Mouse (Mus musculus) liver, adult 2 months (tissue): ENCODE data around the gene Chd6. TPM values are rescaled to one million over a fixed set of nuclear protein-coding genes. Genes with fewer than 3 reads are reported as not detected.

Source experiments
- DNase-seq: peaks from one replicate; pipeline ENCODE4 v3.0.0-alpha.2; 2011; ENCODE audit warnings: low read depth, low spot score; ENCODE audit errors: extremely low read depth
- H3K27ac ChIP-seq: fragments of 200-500 bp; replicated peaks from 2 replicates; pipeline ENCODE4 v1.5.1; 2012; ENCODE audit warnings: low read depth, mild to moderate bottlenecking, control low read depth, inconsistent platforms, low read length; ENCODE audit not compliant: insufficient read depth
- H3K27me3 ChIP-seq: fragments of 200-500 bp; 2 replicates; pipeline ENCODE4 v1.6.1; 2012; ENCODE audit warnings: mild to moderate bottlenecking, moderate library complexity, low read length, inconsistent platforms; ENCODE audit not compliant: control insufficient read depth, insufficient read depth
- H3K36me3 ChIP-seq: fragments of 200-500 bp; 2 replicates; pipeline ENCODE4 v1.6.1; 2012; ENCODE audit warnings: low read length, inconsistent platforms; ENCODE audit not compliant: control insufficient read depth, insufficient read depth
- H3K4me1 ChIP-seq: fragments of 200-500 bp; 2 replicates; pipeline ENCODE4 v1.6.1; 2011; ENCODE audit warnings: low read length; ENCODE audit not compliant: control insufficient read depth, insufficient read depth
- H3K4me3 ChIP-seq: fragments of 200-500 bp; 2 replicates; pipeline ENCODE4 v1.5.1; 2011; ENCODE audit warnings: low read depth, mild to moderate bottlenecking, control low read depth, low read length, moderate library complexity; ENCODE audit not compliant: insufficient read depth
- H3K79me2 ChIP-seq: fragments of 200-500 bp; 2 replicates; pipeline ENCODE4 v1.6.1; 2012; ENCODE audit warnings: inconsistent platforms, mild to moderate bottlenecking, low read length, moderate library complexity; ENCODE audit not compliant: control insufficient read depth, insufficient read depth
- H3K9ac ChIP-seq: fragments of 200-500 bp; 2 replicates; pipeline ENCODE4 v1.6.1; 2012; ENCODE audit warnings: low read depth, mild to moderate bottlenecking, control low read depth, inconsistent platforms, low read length
- CTCF ChIP-seq: fragments of 200-500 bp; IDR thresholded peaks from 2 replicates; pipeline ENCODE4 v1.5.1; 2011; ENCODE audit warnings: low read depth, low read length, control low read depth
- POLR2A ChIP-seq: fragments of 200-500 bp; IDR thresholded peaks from 2 replicates; pipeline ENCODE4 v1.6.1; 2011; ENCODE audit warnings: low read length, control low read depth; ENCODE audit not compliant: insufficient read depth; ENCODE audit errors: extremely low read depth
- WGBS: fragments of 180-500 bp; shearing (Covaris S2); methylation state at CpG from one replicate; pipeline ENCODE4 v1.1.7; 2018; 5-methylcytosine and 5-hydroxymethylcytosine counted together
- polyA plus RNA-seq: library from polyadenylated mRNA; depleted of rRNA; stranded (reverse); fragments of >200 nt; gene quantifications from 2 replicates; pipeline ENCODE4 v1.2.3, GENCODE M21; 2012
- total RNA-seq: library from RNA; depleted of rRNA; stranded (reverse); fragments of >200 nt; gene quantifications from 2 replicates; pipeline ENCODE4 v1.2.3, GENCODE M21; 2014

Gene Chd6
- total and polyA plus RNA-seq, 2 experiments = 3.9 to 13.6 TPM

- Histone ChIP-seq H3K27me3 (no peaks in the 10 kb centered on the region), H3K9ac (no peak overlapping the region), H3K36me3 (peaks cover 26% of the 10 kb centered on the region), H3K4me1 (no peaks in the 10 kb centered on the region), H3K4me3 (no peak overlapping the region), H3K27ac (no peak overlapping the region), H3K79me2 (no peaks in the 10 kb centered on the region)
- WGBS = 93% methylated on average over 3 of the region's 3 CpGs
- DNase-seq = no peak
- TF ChIP-seq CTCF (no peak), POLR2A (no peak)
These were observed 116.4 kb downstream of the Chd6 start for GRCm38 (mm10) chr2:160992465-160992864.

GRCm38 (mm10) chr2:160990339-160991070 lies 118.4 kb downstream of the Chd6 start:
- Histone ChIP-seq H3K27me3 (no peaks in the 10 kb centered on the region), H3K79me2 (no peaks in the 10 kb centered on the region), H3K36me3 (peaks cover 29% of the 10 kb centered on the region), H3K27ac (peak overlapping the region; percentile 69; the same call in 1 of the 2 replicates), H3K4me1 (no peaks in the 10 kb centered on the region), H3K4me3 (no peak overlapping the region), H3K9ac (no peak overlapping the region)
- peak; percentile 35 for DNase-seq
- 78% methylated on average over 6 of the region's 6 CpGs for WGBS
- TF ChIP-seq POLR2A = no peak
- no peak for TF ChIP-seq CTCF

- H3K27me3 ChIP-seq = no peaks in the 10 kb centered on the region
- TF ChIP-seq CTCF (no peak), POLR2A (no peak)
- H3K4me3 ChIP-seq = no peak overlapping the region
- H3K4me1 ChIP-seq = no peaks in the 10 kb centered on the region
- peaks cover 48% of the 10 kb centered on the region for H3K36me3 ChIP-seq
- no peaks in the 10 kb centered on the region for H3K79me2 ChIP-seq
- H3K9ac ChIP-seq = no peak overlapping the region
- DNase-seq = no peak
- H3K27ac ChIP-seq = no peak overlapping the region
These were observed 121.4 kb downstream of the Chd6 start for GRCm38 (mm10) chr2:160987503-160987902.

GRCm38 (mm10) chr2:160982636-160983035 lies 126.2 kb downstream of the Chd6 start:
- Histone ChIP-seq H3K9ac (no peak overlapping the region), H3K4me1 (no peaks in the 10 kb centered on the region), H3K4me3 (no peak overlapping the region), H3K79me2 (no peaks in the 10 kb centered on the region), H3K27ac (no peak overlapping the region), H3K36me3 (peaks cover 59% of the 10 kb centered on the region), H3K27me3 (no peaks in the 10 kb centered on the region)
- 89% methylated on average over 3 of the region's 3 CpGs for WGBS
- no peak for TF ChIP-seq CTCF
- TF ChIP-seq POLR2A = no peak
- DNase-seq = no peak

GRCm38 (mm10) chr2:160981791-160982190 lies 127.1 kb downstream of the Chd6 start:
- no peak overlapping the region for H3K4me3 ChIP-seq
- peaks cover 57% of the 10 kb centered on the region for H3K36me3 ChIP-seq
- no peak overlapping the region for H3K27ac ChIP-seq
- H3K79me2 ChIP-seq = no peaks in the 10 kb centered on the region
- no peak for DNase-seq
- TF ChIP-seq CTCF (no peak), POLR2A (no peak)
- no peaks in the 10 kb centered on the region for H3K4me1 ChIP-seq
- no peak overlapping the region for H3K9ac ChIP-seq
- H3K27me3 ChIP-seq = no peaks in the 10 kb centered on the region
- 97% methylated on average over 6 of the region's 6 CpGs for WGBS

GRCm38 (mm10) chr2:160978651-160979050 lies 130.2 kb downstream of the Chd6 start:
- H3K4me3 ChIP-seq = no peak overlapping the region
- WGBS = 92% methylated on average over 1 of the region's 1 CpGs
- H3K27ac ChIP-seq = no peak overlapping the region
- no peaks in the 10 kb centered on the region for H3K4me1 ChIP-seq
- H3K27me3 ChIP-seq = no peaks in the 10 kb centered on the region
- peaks cover 48% of the 10 kb centered on the region for H3K36me3 ChIP-seq
- DNase-seq = no peak
- H3K9ac ChIP-seq = no peak overlapping the region
- no peaks in the 10 kb centered on the region for H3K79me2 ChIP-seq
- TF ChIP-seq CTCF (no peak), POLR2A (no peak)
